In genomic region chr11:94329270-94329891, GRCm38 (mm10) we compare ENCODE assay signal across 8 mouse cellular contexts. TPM values are rescaled to one million over a fixed set of nuclear protein-coding genes. Genes with fewer than 3 reads are reported as not detected.
DNase-seq lines count a peak whose midpoint lies in the region; ATAC-seq and TF ChIP-seq lines count a peak whose summit lies in the region.

No protein-coding gene starts in this region.

- H3K9me3 ChIP-seq in forebrain, embryonic 14.5 days (replicated peaks; ENCODE audit: control insufficient read depth, low read length), result no peaks in the 10 kb centered on the region
- H3K9me3 ChIP-seq in hindbrain, embryonic 16.5 days (ENCODE audit: control insufficient read depth, low read length), result no peaks in the 10 kb centered on the region
- H3K9me3 ChIP-seq in stomach, embryonic 15.5 days, result no peaks in the 10 kb centered on the region

- DNase-seq in CD4-positive, CD25-positive, alpha-beta regulatory T cell, adult 2 months (ENCODE audit: low read depth, low spot score), result peak; percentile 55
- DNase-seq in brain, adult 2 months (ENCODE audit: low read depth, low spot score), result peak; percentile 92
- DNase-seq in forebrain, embryonic 14.5 days (ENCODE audit: low spot score), result peak; percentile 83
- DNase-seq in left cerebral cortex, adult 2 months (ENCODE audit: extremely low spot score in 1 of 2, low spot score in 2 of 2), result peak; percentile 48 to 58

- H3K27ac ChIP-seq in forebrain, embryonic 14.5 days (ENCODE audit: low read depth, low read length), result 0 out of 2 replicates have a peak overlapping the region, but pooled peaks have one; percentile 36
- no peak overlapping the region; the same call in 1 of the 2 replicates for H3K27ac ChIP-seq in hindbrain, embryonic 16.5 days (ENCODE audit: low read depth, low read length)
- H3K27ac ChIP-seq in left cerebral cortex, adult 2 months, result peak overlapping the region; percentile 100
- no peak overlapping the region for H3K27ac ChIP-seq in stomach, embryonic 15.5 days

- H3K9ac ChIP-seq in forebrain, embryonic 14.5 days (ENCODE audit: low read length), result no peak overlapping the region
- no peak overlapping the region for H3K9ac ChIP-seq in hindbrain, embryonic 16.5 days (ENCODE audit: low read depth, low read length)
- H3K9ac ChIP-seq in stomach, embryonic 15.5 days, result no peak overlapping the region

- no peak for ATAC-seq in CD4-positive, CD25-positive, alpha-beta regulatory T cell, adult 4 months
- ATAC-seq in forebrain, embryonic 14.5 days, result no peak
- no peak for ATAC-seq in hindbrain, embryonic 16.5 days
- peak; percentile 56; the same call in 1 of the 2 replicates for ATAC-seq in megakaryocyte-erythroid progenitor cell, adult 5-6 weeks (replicated peaks; ENCODE audit: low FRiP score, low TSS enrichment, poor library complexity, severe bottlenecking)
- no peak for ATAC-seq in stomach, embryonic 15.5 days (ENCODE audit: insufficient read depth, low FRiP score, low read depth)

- H3K4me3 ChIP-seq in forebrain, embryonic 14.5 days (ENCODE audit: low read depth, low read length), result peak overlapping the region; percentile 64
- H3K4me3 ChIP-seq in hindbrain, embryonic 16.5 days (ENCODE audit: low read length), result no peak overlapping the region; the same call in 1 of the 2 replicates
- H3K4me3 ChIP-seq in left cerebral cortex, adult 2 months, result peak overlapping the region; percentile 80
- H3K4me3 ChIP-seq in stomach, embryonic 15.5 days (replicated peaks), result no peak overlapping the region

- H3K4me2 ChIP-seq in forebrain, embryonic 14.5 days (ENCODE audit: low read length), result peak overlapping the region; percentile 76
- peak overlapping the region; percentile 83 for H3K4me2 ChIP-seq in hindbrain, embryonic 16.5 days (ENCODE audit: low read length)
- peak overlapping the region; percentile 69; the same call in 1 of the 2 replicates for H3K4me2 ChIP-seq in stomach, embryonic 15.5 days

- TF ChIP-seq CTCF in left cerebral cortex, adult 2 months (IDR thresholded peaks at IDR 0.05), result peak; percentile 55

- intact Hi-C loops in left cerebral cortex, adult 2 months (cut with DNase I), result loop anchor here (2.0 to 10.0 kb wide), 4 partner anchors 75 to 665 kb away; partner anchors contain the start of genes Cacna1g, Ppp1r9b and Rsad1

- peaks cover 23% of the 10 kb centered on the region for H3K4me1 ChIP-seq in forebrain, embryonic 14.5 days (ENCODE audit: control insufficient read depth, insufficient read depth, low read length)
- peaks cover 32% of the 10 kb centered on the region for H3K4me1 ChIP-seq in hindbrain, embryonic 16.5 days (ENCODE audit: control insufficient read depth, insufficient read depth, low read depth, low read length)
- peaks cover 21% of the 10 kb centered on the region for H3K4me1 ChIP-seq in stomach, embryonic 15.5 days

- peaks cover 12% of the 10 kb centered on the region for H3K36me3 ChIP-seq in forebrain, embryonic 14.5 days (ENCODE audit: control insufficient read depth, insufficient read depth, low read length)
- H3K36me3 ChIP-seq in hindbrain, embryonic 16.5 days (ENCODE audit: control insufficient read depth, insufficient read depth, low read length), result peaks cover 2% of the 10 kb centered on the region; the same call in 1 of the 2 replicates
- H3K36me3 ChIP-seq in stomach, embryonic 15.5 days, result peaks cover 2% of the 10 kb centered on the region; the same call in 1 of the 2 replicates

- H3K27me3 ChIP-seq in forebrain, embryonic 14.5 days (replicated peaks; ENCODE audit: control insufficient read depth, insufficient read depth, low read length), result no peaks in the 10 kb centered on the region
- no peaks in the 10 kb centered on the region for H3K27me3 ChIP-seq in hindbrain, embryonic 16.5 days (replicated peaks; ENCODE audit: control insufficient read depth, insufficient read depth, low read length)
- H3K27me3 ChIP-seq in stomach, embryonic 15.5 days (replicated peaks), result no peaks in the 10 kb centered on the region

- WGBS in forebrain, embryonic 14.5 days, result 32% methylated on average over 4 of the region's 4 CpGs
- WGBS in hindbrain, embryonic 16.5 days, result 40% methylated on average over 4 of the region's 4 CpGs
- WGBS in stomach, embryonic 15.5 days, result 43% methylated on average over 4 of the region's 4 CpGs

RNA-seq across cellular contexts. Expression of gene Ankrd40, which starts 1.6 kb away (rescaled TPM):
- polyA plus RNA-seq in CD4-positive, CD25-positive, alpha-beta regulatory T cell, adult 4 months (2017; shearing (Covaris generic)), result 10 to 100 TPM; 14.1 to 14.8 TPM
- polyA plus RNA-seq in forebrain, embryonic 14.5 days (2014; fragmentation: Nextera tagmentation; extraction: Ambion mirVana), result 10.2 and 10.3 TPM in 2 replicates
- polyA plus RNA-seq in hindbrain, embryonic 16.5 days (2015; fragmentation: Nextera tagmentation; extraction: Ambion mirVana), result 9.2 and 9.4 TPM in 2 replicates
- 100 to 1,000 TPM; 125 to 126 TPM for total RNA-seq in left cerebral cortex, adult 2 months (2021)
- 19.9 and 20.9 TPM in 2 replicates for total RNA-seq in megakaryocyte-erythroid progenitor cell, adult 5-6 weeks (2014; fragmentation: Nextera tagmentation)
- 41.5 and 44.8 TPM in 2 replicates for total RNA-seq in megakaryocyte-erythroid progenitor cell, adult 5-6 weeks (2017)
- polyA plus RNA-seq in stomach, embryonic 15.5 days (2015; fragmentation: Nextera tagmentation; extraction: Ambion mirVana), result 24.2 and 27.3 TPM in 2 replicates

RNA-seq across cellular contexts. Expression of gene Luc7l3, which starts 7.6 kb away (rescaled TPM):
- 100 to 1,000 TPM; 153 to 164 TPM for polyA plus RNA-seq in CD4-positive, CD25-positive, alpha-beta regulatory T cell, adult 4 months (2017; shearing (Covaris generic))
- polyA plus RNA-seq in forebrain, embryonic 14.5 days (2014; fragmentation: Nextera tagmentation; extraction: Ambion mirVana), result 89.6 and 104 TPM in 2 replicates
- 110 and 113 TPM in 2 replicates for polyA plus RNA-seq in hindbrain, embryonic 16.5 days (2015; fragmentation: Nextera tagmentation; extraction: Ambion mirVana)
- 100 to 1,000 TPM; 123 to 124 TPM for total RNA-seq in left cerebral cortex, adult 2 months (2021)
- total RNA-seq in megakaryocyte-erythroid progenitor cell, adult 5-6 weeks (2014; fragmentation: Nextera tagmentation), result 184 and 223 TPM in 2 replicates
- total RNA-seq in megakaryocyte-erythroid progenitor cell, adult 5-6 weeks (2017), result 419 and 570 TPM in 2 replicates
- 116 TPM in 2 replicates for polyA plus RNA-seq in stomach, embryonic 15.5 days (2015; fragmentation: Nextera tagmentation; extraction: Ambion mirVana)

RNA-seq across cellular contexts. Expression of gene Gm21885, which starts 47.7 kb away (rescaled TPM):
- polyA plus RNA-seq in CD4-positive, CD25-positive, alpha-beta regulatory T cell, adult 4 months (2017; shearing (Covaris generic)), result 1 to 10 TPM in 1 of 2 experiments, not detected in 1; 1.3 TPM
- not detected in 2 replicates for polyA plus RNA-seq in forebrain, embryonic 14.5 days (2014; fragmentation: Nextera tagmentation; extraction: Ambion mirVana)
- 0.86 TPM in 1 of 2 replicates, not detected in the other for polyA plus RNA-seq in hindbrain, embryonic 16.5 days (2015; fragmentation: Nextera tagmentation; extraction: Ambion mirVana)
- not detected for total RNA-seq in left cerebral cortex, adult 2 months (2021)
- not detected in 2 replicates for total RNA-seq in megakaryocyte-erythroid progenitor cell, adult 5-6 weeks (2014; fragmentation: Nextera tagmentation)
- not detected in 2 replicates for total RNA-seq in megakaryocyte-erythroid progenitor cell, adult 5-6 weeks (2017)
- polyA plus RNA-seq in stomach, embryonic 15.5 days (2015; fragmentation: Nextera tagmentation; extraction: Ambion mirVana), result 6.4 and 10.9 TPM in 2 replicates

Comparison
In these comparisons a context has a peak if more than half of its experiments do, and no peak if none do; other contexts are left out.
1. H3K27ac ChIP-seq: peak in forebrain, embryonic 14.5 days (single experiment) and left cerebral cortex, adult 2 months (single experiment); none in hindbrain, embryonic 16.5 days (single experiment) and stomach, embryonic 15.5 days (single experiment).
2. H3K4me3 ChIP-seq: peak in forebrain, embryonic 14.5 days (single experiment) and left cerebral cortex, adult 2 months (single experiment); none in hindbrain, embryonic 16.5 days (single experiment) and stomach, embryonic 15.5 days (single experiment).
3. Peak in every context shown above with its lines, with median percentiles within 50 percentile points of each other: DNase-seq and H3K4me2 ChIP-seq.